Mouse (Mus musculus) MEL (cell line): Measurements from ENCODE around the gene Sdc1. TPM values are rescaled to one million over a fixed set of nuclear protein-coding genes. Genes with fewer than 3 reads are reported as not detected.

Experiments
- DNase-seq: peaks from one replicate; pipeline ENCODE4 v3.0.0; 2011; ENCODE audit warnings: low read depth, low spot score
- H3K27ac ChIP-seq: 2 replicates; pipeline ENCODE4 v1.5.1; 2012; ENCODE audit warnings: low read depth, mild to moderate bottlenecking, control low read depth, low read length, moderate library complexity; ENCODE audit not compliant: control insufficient read depth
- H3K27me3 ChIP-seq, 2 experiments: fragments of 150-350 bp in 1 of 2; sonication (generic) in 1 of 2; 2 replicates each; pipeline ENCODE4 v1.6.1; 2012; ENCODE audit warnings: low read length in 2 of 2, mild to moderate bottlenecking in 2 of 2, improper control_type of control experiment in 1 of 2, moderate library complexity in 1 of 2; ENCODE audit not compliant: insufficient read depth in 2 of 2, control insufficient read depth in 1 of 2
- H3K36me3 ChIP-seq, 2 experiments: 2 replicates each; pipeline ENCODE4 v1.6.1; 2012 to 2014; ENCODE audit warnings: low read length in 2 of 2, improper control_type of control experiment in 1 of 2, inconsistent platforms in 1 of 2, mild to moderate bottlenecking in 1 of 2; ENCODE audit not compliant: insufficient read depth in 2 of 2, control insufficient read depth in 1 of 2
- H3K4me1 ChIP-seq, 2 experiments: fragments of 150-350 bp in 1 of 2; sonication (generic) in 1 of 2; 2 replicates each; pipeline ENCODE4 v1.6.1; 2012; ENCODE audit warnings: low read length in 2 of 2, improper control_type of control experiment in 1 of 2, mild to moderate bottlenecking in 1 of 2; ENCODE audit not compliant: insufficient read depth in 2 of 2, control insufficient read depth in 1 of 2
- H3K4me3 ChIP-seq, 2 experiments: fragments of 150-350 bp in 1 of 2; sonication (generic) in 1 of 2; 2 replicates each; pipeline ENCODE4 v1.5.1; 2012; ENCODE audit warnings: low read depth in 2 of 2, low read length in 2 of 2, mild to moderate bottlenecking in 2 of 2, moderate library complexity in 2 of 2, control low read depth in 1 of 2, improper control_type of control experiment in 1 of 2; ENCODE audit not compliant: control insufficient read depth in 1 of 2, insufficient read depth in 1 of 2
- H3K79me2 ChIP-seq: 2 replicates; pipeline ENCODE4 v1.6.1; 2012; ENCODE audit warnings: mild to moderate bottlenecking, low read length, moderate library complexity; ENCODE audit not compliant: control insufficient read depth, poor library complexity, insufficient read depth
- H3K9ac ChIP-seq: 2 replicates; pipeline ENCODE4 v1.6.1; 2012; ENCODE audit warnings: low read depth, mild to moderate bottlenecking, control low read depth, low read length, moderate library complexity; ENCODE audit not compliant: control insufficient read depth, poor library complexity, severe bottlenecking
- H3K9me3 ChIP-seq: fragments of 150-350 bp; sonication (generic); replicated peaks from 2 replicates; pipeline ENCODE4 v1.6.1; 2012; ENCODE audit warnings: mild to moderate bottlenecking, low read length, improper control_type of control experiment, moderate library complexity; ENCODE audit not compliant: insufficient read depth
- CHD1 ChIP-seq: IDR thresholded peaks from 2 replicates; pipeline ENCODE4 v1.6.1; 2012; ENCODE audit warnings: low read depth, mild to moderate bottlenecking, inconsistent platforms, low read length, improper control_type of control experiment
- CHD2 ChIP-seq: IDR thresholded peaks from 2 replicates; pipeline ENCODE4 v1.6.1; 2011; ENCODE audit warnings: low read length, improper control_type of control experiment
- E2F4 ChIP-seq: IDR thresholded peaks from 2 replicates; pipeline ENCODE4 v1.6.1; 2011; ENCODE audit warnings: low read depth, low read length, improper control_type of control experiment, borderline replicate concordance
- ELF1 ChIP-seq: IDR thresholded peaks from 2 replicates; pipeline ENCODE4 v1.6.1; 2014; ENCODE audit warnings: low read depth, mild to moderate bottlenecking, inconsistent platforms, low read length, improper control_type of control experiment, moderate library complexity
- EP300 ChIP-seq, 2 experiments: IDR thresholded peaks; 2 replicates each; pipeline ENCODE4 v1.6.1; 2011; ENCODE audit warnings: improper control_type of control experiment in 2 of 2, low read length in 2 of 2, low read depth in 1 of 2, mild to moderate bottlenecking in 1 of 2
- ETS1 ChIP-seq: IDR thresholded peaks from 2 replicates; pipeline ENCODE4 v1.6.1; 2012; ENCODE audit warnings: low read depth, mild to moderate bottlenecking, inconsistent platforms, low read length, improper control_type of control experiment, moderate library complexity
- GATA1 ChIP-seq: IDR thresholded peaks from 2 replicates; pipeline ENCODE4 v1.6.1; 2011; ENCODE audit warnings: low read depth, low read length, improper control_type of control experiment
- HCFC1 ChIP-seq: IDR thresholded peaks from 2 replicates; pipeline ENCODE4 v1.6.1; 2012; ENCODE audit warnings: low read depth, mild to moderate bottlenecking, inconsistent platforms, low read length, improper control_type of control experiment, moderate library complexity
- KAT2A ChIP-seq: conservative IDR thresholded peaks from 2 replicates; pipeline ENCODE4 v1.6.1; 2012; ENCODE audit warnings: low read depth, low read length, improper control_type of control experiment, inconsistent platforms
- MAFK ChIP-seq: IDR thresholded peaks from 2 replicates; pipeline ENCODE4 v1.6.1; 2011; ENCODE audit warnings: low read depth, mild to moderate bottlenecking, low read length, improper control_type of control experiment, borderline replicate concordance
- MAX ChIP-seq: IDR thresholded peaks from 2 replicates; pipeline ENCODE4 v1.6.1; 2011; ENCODE audit warnings: low read length, improper control_type of control experiment
- MAZ ChIP-seq: IDR thresholded peaks from 2 replicates; pipeline ENCODE4 v1.6.1; 2012; ENCODE audit warnings: low read depth, mild to moderate bottlenecking, inconsistent platforms, low read length, improper control_type of control experiment
- MEF2A ChIP-seq: IDR thresholded peaks from 2 replicates; pipeline ENCODE4 v1.6.1; 2014; ENCODE audit warnings: low read depth, mild to moderate bottlenecking, inconsistent platforms, low read length, improper control_type of control experiment; ENCODE audit not compliant: poor library complexity, insufficient replicate concordance, severe bottlenecking; ENCODE audit errors: extremely low read depth
- MXI1 ChIP-seq: IDR thresholded peaks from 2 replicates; pipeline ENCODE4 v1.6.1; 2011; ENCODE audit warnings: mild to moderate bottlenecking, low read depth, low read length, improper control_type of control experiment
- MYB ChIP-seq: IDR thresholded peaks from 2 replicates; pipeline ENCODE4 v1.6.1; 2011; ENCODE audit warnings: mild to moderate bottlenecking, low read depth, low read length, improper control_type of control experiment
- NELFE ChIP-seq: IDR thresholded peaks from 2 replicates; pipeline ENCODE4 v1.6.1; 2011; ENCODE audit warnings: low read depth, low read length, improper control_type of control experiment
- POLR2A ChIP-seq, 2 experiments: IDR thresholded peaks; 2 replicates each; pipeline ENCODE4 v1.6.1; 2011 to 2012; ENCODE audit warnings: low read length in 2 of 2, mild to moderate bottlenecking in 2 of 2, control low read depth in 1 of 2, improper control_type of control experiment in 1 of 2, low read depth in 1 of 2, moderate library complexity in 1 of 2; ENCODE audit not compliant: control insufficient read depth in 1 of 2, insufficient read depth in 1 of 2, poor library complexity in 1 of 2
- POLR2AphosphoS2 ChIP-seq: IDR thresholded peaks from 2 replicates; pipeline ENCODE4 v1.6.1; 2011; ENCODE audit warnings: low read length, improper control_type of control experiment
- POLR2AphosphoS5 ChIP-seq: IDR thresholded peaks from 2 replicates; pipeline ENCODE4 v1.6.1; 2012; ENCODE audit warnings: low read depth, borderline replicate concordance, mild to moderate bottlenecking, inconsistent platforms, low read length, moderate library complexity, mixed read lengths
- RAD21 ChIP-seq: IDR thresholded peaks from 2 replicates; pipeline ENCODE4 v1.6.1; 2011; ENCODE audit warnings: mild to moderate bottlenecking, low read depth, low read length, improper control_type of control experiment
- RCOR1 ChIP-seq: IDR thresholded peaks from 2 replicates; pipeline ENCODE4 v1.6.1; 2012; ENCODE audit warnings: low read depth, mild to moderate bottlenecking, inconsistent platforms, low read length, improper control_type of control experiment
- SMC3 ChIP-seq: IDR thresholded peaks from 2 replicates; pipeline ENCODE4 v1.6.1; 2011; ENCODE audit warnings: low read depth, low read length, improper control_type of control experiment
- TAL1 ChIP-seq: IDR thresholded peaks from 2 replicates; pipeline ENCODE4 v1.6.1; 2012; ENCODE audit warnings: mild to moderate bottlenecking, inconsistent platforms, low read length, moderate library complexity, mixed read lengths
- TBP ChIP-seq: IDR thresholded peaks from 2 replicates; pipeline ENCODE4 v1.8.0; 2011; ENCODE audit warnings: low read depth, low read length, improper control_type of control experiment
- TCF12 ChIP-seq: IDR thresholded peaks from 2 replicates; pipeline ENCODE4 v1.6.1; 2014; ENCODE audit warnings: low read depth, mild to moderate bottlenecking, inconsistent platforms, low read length, improper control_type of control experiment, moderate library complexity
- USF1 ChIP-seq: IDR thresholded peaks from 2 replicates; pipeline ENCODE4 v1.6.1; 2014; ENCODE audit warnings: low read depth, mild to moderate bottlenecking, inconsistent platforms, low read length, improper control_type of control experiment, moderate library complexity
- USF2 ChIP-seq, 2 experiments: IDR thresholded peaks; 2 replicates each; pipeline ENCODE4 v1.6.1; 2011 to 2012; ENCODE audit warnings: improper control_type of control experiment in 2 of 2, low read length in 2 of 2, borderline replicate concordance in 1 of 2, inconsistent platforms in 1 of 2, low read depth in 1 of 2, mild to moderate bottlenecking in 1 of 2; ENCODE audit not compliant: insufficient read depth in 1 of 2
- ZC3H11A ChIP-seq: IDR thresholded peaks from 2 replicates; pipeline ENCODE4 v1.6.1; 2012; ENCODE audit warnings: low read depth, mild to moderate bottlenecking, inconsistent platforms, low read length, improper control_type of control experiment
- ZKSCAN1 ChIP-seq: IDR thresholded peaks from 2 replicates; pipeline ENCODE4 v1.6.1; 2012; ENCODE audit warnings: low read depth, mild to moderate bottlenecking, inconsistent platforms, low read length, improper control_type of control experiment, moderate library complexity
- ZMIZ1 ChIP-seq: IDR thresholded peaks from 2 replicates; pipeline ENCODE4 v1.6.1; 2012; ENCODE audit warnings: low read depth, mild to moderate bottlenecking, inconsistent platforms, low read length, improper control_type of control experiment, moderate library complexity
- ZNF384 ChIP-seq: IDR thresholded peaks from 2 replicates; pipeline ENCODE4 v1.6.1; 2012; ENCODE audit warnings: low read depth, mild to moderate bottlenecking, inconsistent platforms, low read length, improper control_type of control experiment
- polyA plus RNA-seq, 2 experiments: library from polyadenylated mRNA; stranded (reverse) in 1 of 2; unstranded in 1 of 2; fragments of >175 nt in 1 of 2; fragments of >200 nt in 1 of 2; gene quantifications; 2 replicates each; pipeline versions ENCODE4 v1.2.1 to v1.2.4; 2012; ENCODE audit warnings: low replicate concordance in 2 of 2, low read depth in 1 of 2; ENCODE audit not compliant: insufficient read length in 2 of 2, insufficient read depth in 1 of 2, missing spikeins in 1 of 2
- total RNA-seq: library from RNA; depleted of rRNA; stranded (reverse); fragments of 300-350 nt; gene quantifications from 2 replicates; pipeline ENCODE4 v1.2.3, GENCODE M21; 2012

Sdc1 gene
- total and polyA plus RNA-seq, 3 experiments: 32.3 to 33.6 TPM; not detected in 1

GRCm38 (mm10) chr12:8776206-8776605 is 5.1 kb downstream of the Sdc1 start:
- H3K27me3 ChIP-seq: no peaks in the 10 kb centered on the region
- H3K4me1 ChIP-seq: peaks cover 4 to 19% of the 10 kb centered on the region in 2 experiments
- H3K36me3 ChIP-seq: peaks cover 0 to 16% of the 10 kb centered on the region in 2 experiments; a peak in 2 of 4 replicates
- TF ChIP-seq TBP: no peak
- TF ChIP-seq TCF12: no peak
- TF ChIP-seq USF1: no peak
- no peak for TF ChIP-seq HCFC1
- TF ChIP-seq MEF2A: no peak
- TF ChIP-seq MAZ: no peak
- TF ChIP-seq E2F4: no peak
- TF ChIP-seq MYB: no peak
- TF ChIP-seq ZNF384: no peak
- no peak for TF ChIP-seq ZMIZ1
- no peak for TF ChIP-seq ZC3H11A
- no peak for TF ChIP-seq MAFK
- no peak for TF ChIP-seq USF2 (IDR thresholded peaks at IDR 0.05; ENCODE audit: borderline replicate concordance in 1 of 2, insufficient read depth in 1 of 2, low read depth in 1 of 2, low read length in 2 of 2)
- no peak for TF ChIP-seq SMC3
- no peak for TF ChIP-seq MAX
- TF ChIP-seq CHD1: no peak
- TF ChIP-seq ETS1: no peak
- no peak overlapping the region for H3K27ac ChIP-seq
- H3K9me3 ChIP-seq: no peaks in the 10 kb centered on the region
- peaks cover 28% of the 10 kb centered on the region for H3K79me2 ChIP-seq
- DNase-seq: no peak
- no peak overlapping the region for H3K4me3 ChIP-seq
- H3K9ac ChIP-seq: no peak overlapping the region

- Histone ChIP-seq H3K4me3 (no peak overlapping the region), H3K9ac (no peak overlapping the region), H3K36me3 (peaks cover 0 to 16% of the 10 kb centered on the region in 2 experiments; a peak in 2 of 4 replicates), H3K4me1 (peaks cover 4 to 19% of the 10 kb centered on the region in 2 experiments), H3K27ac (no peak overlapping the region), H3K27me3 (no peaks in the 10 kb centered on the region), H3K79me2 (peaks cover 29% of the 10 kb centered on the region), H3K9me3 (no peaks in the 10 kb centered on the region)
- peak; percentile 61 for DNase-seq
- peak; percentile 91 for TF ChIP-seq ZKSCAN1
- TF ChIP-seq EP300 (IDR thresholded peaks at IDR 0.05; ENCODE audit: low read depth in 1 of 2, low read length in 2 of 2): peak; percentile 57 to 65
- TF ChIP-seq POLR2AphosphoS5: no peak
- TF ChIP-seq USF1: no peak
- no peak for TF ChIP-seq NELFE
- no peak for TF ChIP-seq MXI1
- TF ChIP-seq USF2 (IDR thresholded peaks at IDR 0.05; ENCODE audit: borderline replicate concordance in 1 of 2, insufficient read depth in 1 of 2, low read depth in 1 of 2, low read length in 2 of 2): no peak
- TF ChIP-seq KAT2A: no peak
- TF ChIP-seq CHD2: no peak
- peak; percentile 68 for TF ChIP-seq TCF12
- TF ChIP-seq E2F4: no peak
- TF ChIP-seq POLR2AphosphoS2: no peak
- 0 out of 2 replicates have a peak, but pooled peaks have one; percentile 42 for TF ChIP-seq RCOR1
- no peak for TF ChIP-seq RAD21
- no peak for TF ChIP-seq MEF2A
- TF ChIP-seq GATA1: peak; percentile 62
- 0 out of 2 replicates have a peak, but pooled peaks have one; percentile 39 for TF ChIP-seq MAX
- TF ChIP-seq TAL1: peak; percentile 81
- no peak for TF ChIP-seq CHD1
- no peak for TF ChIP-seq HCFC1
- no peak for TF ChIP-seq ELF1
- no peak for TF ChIP-seq ZNF384
- TF ChIP-seq POLR2A (IDR thresholded peaks at IDR 0.05; ENCODE audit: control insufficient read depth in 1 of 2, insufficient read depth in 1 of 2, low read depth in 1 of 2, low read length in 2 of 2, poor library complexity in 1 of 2): no peak
- no peak for TF ChIP-seq ZC3H11A
Observed at GRCm38 (mm10) chr12:8776741-8777140, 5.6 kb downstream of the Sdc1 start.
